Mouse (Mus musculus): ENCODE data around the gene Colq.
A peak's percentile ranks its signal among the peaks of the same experiment; 100 is the strongest.

The Colq gene

DNA sequence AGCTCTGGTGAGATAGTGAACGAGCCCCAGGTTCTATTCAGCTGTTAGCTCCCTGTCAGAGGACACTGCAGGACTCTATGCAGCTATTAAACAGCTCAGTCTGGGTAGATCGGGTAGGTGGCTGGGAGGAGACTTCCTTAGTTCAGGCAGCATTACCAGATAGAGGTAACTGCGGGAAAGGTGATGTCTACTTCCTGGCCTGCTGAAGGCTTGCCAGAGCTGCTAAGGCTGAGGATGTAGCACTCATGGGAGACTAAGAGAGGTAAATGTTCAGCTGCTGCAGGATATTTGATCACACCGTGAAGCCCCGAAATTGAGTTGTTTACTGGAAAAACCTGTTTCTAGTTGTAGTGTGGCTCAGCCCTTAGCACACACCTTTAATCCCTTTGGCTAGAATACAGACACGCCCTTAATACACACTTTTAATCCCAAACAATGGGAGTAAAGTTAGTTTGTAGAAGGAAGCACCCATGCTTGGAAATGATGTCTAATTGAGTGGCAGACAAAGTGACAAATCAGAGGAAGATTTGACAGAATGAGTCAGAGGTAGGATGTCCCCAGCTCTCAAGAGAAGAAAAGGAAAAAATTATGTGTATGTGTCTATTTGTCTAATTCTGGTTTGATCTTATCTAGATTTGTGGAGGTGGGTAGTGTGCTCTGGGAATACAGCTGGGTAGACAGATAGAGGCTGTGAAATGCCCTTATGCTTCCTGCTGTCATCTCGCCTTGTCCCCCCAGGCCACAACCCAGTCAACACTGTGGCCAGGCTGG lies 65.9 kb downstream of the Colq start:
- no peak for DNase-seq (ENCODE audit: low spot score in 2 of 2)

DNA sequence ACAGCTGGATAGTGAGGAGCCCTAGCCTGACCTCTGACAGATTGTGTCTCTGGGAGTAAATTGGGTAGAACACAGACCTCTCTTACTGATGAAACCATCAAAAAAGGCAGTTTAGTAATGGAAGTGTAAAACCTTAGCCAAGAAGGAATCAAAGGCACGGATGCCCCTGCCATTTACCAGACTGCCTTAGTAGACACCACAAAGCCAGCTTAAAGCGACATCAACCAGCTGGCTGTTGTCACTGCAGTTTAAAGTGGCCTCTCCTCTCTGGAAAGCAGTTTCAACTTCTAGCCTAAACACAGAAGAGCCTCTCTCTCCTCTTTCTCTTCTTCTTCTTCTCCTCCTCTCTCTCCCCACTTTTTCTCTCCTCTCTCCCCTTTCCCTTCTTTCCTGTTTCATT lies 69.8 kb downstream of the Colq start:
- DNase-seq (ENCODE audit: low spot score in 2 of 2), result no peak

DNA sequence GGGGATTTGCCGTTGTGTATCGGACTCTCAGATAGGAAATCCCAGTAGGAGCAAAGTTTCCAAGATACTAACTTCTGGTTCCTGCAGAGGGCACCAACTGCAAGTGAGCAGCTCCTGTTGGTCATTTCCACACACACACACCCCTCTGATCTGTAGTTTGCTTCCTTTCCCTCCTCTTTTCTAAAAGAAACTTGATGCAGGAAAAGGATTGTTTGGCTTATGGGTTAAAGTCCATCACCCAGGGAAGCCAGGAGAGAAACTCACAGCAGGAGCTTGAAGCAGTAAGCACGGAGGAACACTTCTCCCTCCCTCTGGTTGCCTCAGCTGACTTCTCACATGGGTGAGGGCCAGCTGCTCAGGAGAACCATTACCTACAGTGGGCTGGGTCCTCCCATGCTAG lies 72.0 kb downstream of the Colq start:
- DNase-seq (ENCODE audit: low spot score in 2 of 2), result no peak

DNA sequence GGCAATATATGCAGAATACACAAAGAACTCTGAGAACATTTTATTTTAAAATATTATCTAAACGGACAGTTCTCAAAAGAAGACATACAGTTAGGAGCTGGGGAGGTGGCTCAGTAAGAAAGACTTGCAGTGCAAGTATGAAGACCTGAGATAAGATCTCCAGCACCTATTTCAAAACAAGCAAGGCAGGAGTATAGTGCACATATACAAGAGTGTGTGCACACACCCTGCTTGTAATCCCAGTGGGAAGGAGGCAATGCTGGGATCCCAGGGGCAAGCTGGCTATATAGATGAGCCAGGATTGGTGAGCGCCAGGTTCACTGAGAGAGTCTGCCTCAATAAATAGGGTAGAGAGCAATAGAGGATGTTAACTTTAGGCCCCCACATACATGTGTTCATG lies 75.2 kb downstream of the Colq start:
- no peak for DNase-seq (ENCODE audit: low spot score in 2 of 2)

DNA sequence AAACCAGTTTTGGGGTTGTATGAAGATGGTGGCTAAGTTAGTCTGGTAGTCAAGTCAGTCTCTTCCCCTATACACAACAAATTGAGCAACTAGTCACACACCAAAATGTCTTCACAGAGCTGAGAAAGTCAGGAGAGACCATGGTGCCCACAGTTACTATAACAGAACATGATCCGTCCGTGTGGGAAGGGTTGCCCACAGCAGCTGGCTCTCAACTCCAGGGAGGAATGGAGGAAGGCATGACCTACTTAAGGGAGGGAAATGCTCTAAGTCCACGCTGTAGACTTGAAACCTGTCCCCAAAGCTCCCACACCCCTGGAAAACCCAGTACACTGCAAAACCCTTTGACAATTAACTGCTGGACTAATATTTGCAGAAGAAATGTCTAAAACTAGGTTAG lies 80.8 kb downstream of the Colq start:
- DNase-seq (ENCODE audit: low spot score in 2 of 2), result no peak

DNA sequence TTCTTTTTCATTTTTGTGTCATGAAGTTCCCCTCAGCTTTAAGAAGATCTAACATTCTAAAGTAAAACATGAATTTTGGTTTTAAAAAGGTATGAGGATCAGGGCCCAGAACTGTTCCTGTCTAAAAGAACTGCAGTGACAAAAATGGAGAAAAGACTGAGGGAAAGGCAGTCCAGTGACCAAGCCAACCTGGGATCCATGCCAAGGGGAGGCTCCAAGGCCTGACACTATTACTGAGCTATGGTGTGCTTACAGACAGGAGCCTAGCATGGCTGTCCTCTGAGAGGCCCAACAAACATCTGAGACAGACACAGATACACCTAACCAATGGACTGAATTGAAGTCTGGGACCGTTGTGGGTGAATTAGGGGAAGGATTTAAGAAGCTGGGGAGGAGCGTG lies 81.2 kb downstream of the Colq start:
- no peak for DNase-seq (ENCODE audit: low spot score in 2 of 2)

DNA sequence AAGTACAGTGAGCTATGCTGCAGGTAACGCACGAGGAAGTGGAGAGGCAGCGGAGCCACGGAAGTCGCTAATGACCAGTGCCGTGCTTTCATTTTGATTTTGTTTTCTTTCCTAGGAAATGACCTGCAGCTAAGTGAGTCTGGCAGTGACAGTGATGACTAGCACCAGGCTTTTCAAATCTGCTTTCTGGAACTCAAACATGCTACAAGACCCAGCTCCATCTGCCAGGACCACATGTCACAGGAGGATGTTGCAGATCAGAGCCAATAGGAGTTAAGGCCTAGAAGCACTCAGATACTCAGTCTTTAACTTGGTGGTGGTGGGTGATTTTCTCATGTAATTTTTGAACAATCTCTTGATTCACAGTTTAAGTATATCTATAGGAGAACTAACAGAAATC lies 84.7 kb downstream of the Colq start:
- DNase-seq (ENCODE audit: low spot score in 2 of 2), result no peak

DNA sequence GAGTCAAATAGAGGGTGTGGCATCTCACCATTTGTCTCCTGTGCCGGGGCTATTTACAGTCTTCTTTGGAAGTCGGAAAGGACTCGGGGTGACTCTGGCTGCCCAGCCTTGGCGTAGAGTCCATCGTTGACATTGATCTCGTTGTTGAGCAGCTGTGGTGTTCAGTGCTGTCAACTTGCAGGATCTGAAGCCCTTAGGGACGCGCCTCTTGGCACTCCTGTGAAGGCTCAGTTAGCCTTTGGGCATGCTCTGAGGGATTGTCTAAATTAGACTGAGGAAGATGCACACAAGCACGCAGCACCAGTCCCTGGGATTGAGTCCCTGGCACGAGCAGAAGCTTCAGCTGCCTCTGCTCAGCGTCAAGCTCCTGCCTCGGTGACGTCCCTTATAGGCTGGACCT lies 87.7 kb downstream of the Colq start:
- DNase-seq (ENCODE audit: low spot score in 2 of 2), result no peak

DNA sequence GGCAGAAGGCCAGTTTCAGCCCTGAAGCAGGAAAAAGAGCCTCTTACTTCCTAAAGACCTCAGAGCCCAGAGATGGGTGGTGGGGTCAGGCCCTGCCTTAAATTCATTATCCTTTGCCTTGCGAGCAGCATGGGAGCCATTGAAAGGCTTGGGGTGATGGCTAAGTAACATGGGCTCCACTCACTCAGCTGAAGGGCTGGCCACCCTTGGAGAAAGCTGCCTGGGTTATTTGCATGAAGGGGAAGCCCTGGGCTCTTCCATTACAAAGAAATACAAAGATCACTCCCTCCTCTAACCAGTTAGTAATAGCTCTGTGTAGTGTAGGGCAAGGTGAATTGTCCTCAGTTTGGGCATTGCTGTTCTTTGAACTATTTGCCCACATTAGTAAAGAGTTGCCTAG lies 91.6 kb downstream of the Colq start:
- DNase-seq (ENCODE audit: low spot score in 2 of 2), result no peak

DNA sequence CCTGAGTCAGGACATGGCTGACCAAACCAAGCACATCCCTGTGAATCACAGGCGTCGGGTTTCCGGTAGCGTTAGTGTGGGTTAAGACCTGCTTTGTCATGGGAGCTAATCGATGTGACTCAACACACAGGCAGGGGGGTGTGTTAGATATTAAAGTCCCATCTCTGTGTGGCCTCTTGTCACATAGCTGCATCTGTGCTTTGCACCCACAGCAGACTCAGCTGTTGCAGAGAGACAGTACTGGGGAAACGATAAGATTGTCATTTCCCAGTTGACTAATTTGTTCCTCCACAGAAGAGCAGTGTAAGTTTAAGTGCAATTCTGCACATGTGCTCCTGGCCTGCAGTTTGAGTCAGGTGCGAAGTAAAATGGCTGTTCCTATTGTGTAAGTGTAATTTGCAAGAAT lies 94.9 kb downstream of the Colq start:
- no peak for DNase-seq (ENCODE audit: low spot score in 2 of 2)

DNA sequence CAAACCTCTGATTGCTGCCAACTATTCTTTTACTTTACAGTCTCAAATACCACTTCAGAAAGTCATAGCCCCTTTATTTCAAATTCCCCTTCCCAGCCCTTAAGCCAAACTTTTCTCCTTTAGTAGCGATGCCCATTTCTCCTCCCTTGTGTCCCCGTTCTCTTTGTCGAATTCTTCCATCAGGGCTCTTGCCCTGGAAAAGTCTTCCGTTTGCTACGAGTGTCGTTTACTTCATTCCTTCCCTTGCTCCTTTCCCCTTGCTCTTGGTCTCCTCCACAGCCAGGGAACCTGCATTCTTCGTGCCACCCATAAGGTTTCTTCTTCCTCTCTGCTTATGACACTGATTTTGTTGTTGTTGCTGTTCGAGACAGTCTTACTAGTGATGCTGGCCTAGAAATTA lies 95.6 kb downstream of the Colq start:
- no peak for DNase-seq (ENCODE audit: low spot score in 2 of 2)

DNA sequence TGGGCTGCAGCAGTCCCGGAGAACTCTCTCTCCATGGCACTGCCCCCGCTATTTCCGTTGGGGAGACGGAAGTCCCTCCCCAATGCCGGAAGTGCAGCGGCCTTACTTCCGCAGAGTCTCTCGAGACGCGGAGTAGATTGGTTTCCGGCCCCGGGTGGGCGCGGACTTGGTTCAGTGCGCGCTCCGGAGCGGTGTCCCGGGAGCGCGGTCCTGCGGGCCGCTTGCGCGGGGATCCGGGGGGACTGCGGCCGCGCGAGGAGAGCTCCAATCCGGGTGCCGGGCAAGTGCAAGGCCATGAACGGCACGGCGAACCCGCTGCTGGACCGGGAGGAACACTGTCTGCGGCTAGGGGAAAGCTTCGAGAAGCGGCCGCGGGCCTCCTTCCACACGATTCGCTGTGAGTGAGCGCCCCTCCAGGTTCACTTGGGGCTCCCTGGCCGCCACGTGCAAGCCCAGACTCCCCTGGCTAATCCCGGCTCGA lies 96.1 kb downstream of the Colq start, which contains the start of gene Mettl6:
Gene Mettl6 (minus strand): TSS at position 66 of the 481 bp plus-strand sequence.
- DNase-seq (ENCODE audit: low spot score in 2 of 2), result peak; percentile 71 to 89

DNA sequence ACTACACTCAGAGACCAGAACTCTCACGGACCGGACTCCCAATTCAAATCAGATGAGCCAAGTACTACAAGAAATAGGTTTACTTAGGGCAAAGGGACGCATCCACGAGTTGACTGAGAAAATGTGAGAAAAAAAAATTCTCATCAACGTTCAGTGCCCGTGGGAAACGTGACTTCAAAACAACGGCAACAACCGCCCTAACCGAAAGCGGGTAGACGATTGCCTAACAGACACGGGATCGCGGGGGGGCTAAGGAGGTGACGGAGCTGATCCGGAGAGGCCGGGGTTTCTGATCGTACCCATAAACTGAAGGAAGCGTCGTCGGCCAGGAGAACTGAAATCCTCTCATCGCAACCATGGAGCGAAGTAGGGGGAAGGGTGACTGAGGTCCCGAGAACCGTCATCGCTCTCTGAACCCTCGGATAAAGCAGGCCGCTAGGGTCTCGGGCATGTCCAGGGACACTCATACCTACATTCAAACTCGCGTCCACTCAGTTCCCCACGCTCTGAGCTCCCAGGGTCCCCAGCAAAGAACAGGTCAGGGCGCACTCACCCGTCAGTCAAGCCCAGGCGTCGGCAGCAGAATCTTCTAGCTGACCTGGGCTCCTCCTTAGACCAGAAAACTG lies 96.7 kb downstream of the Colq start, which contains the start of gene Eaf1:
Gene Eaf1 (plus strand): TSS at position 51 of the 626 bp plus-strand sequence.
- no peak for DNase-seq (ENCODE audit: low spot score in 2 of 2)

DNA sequence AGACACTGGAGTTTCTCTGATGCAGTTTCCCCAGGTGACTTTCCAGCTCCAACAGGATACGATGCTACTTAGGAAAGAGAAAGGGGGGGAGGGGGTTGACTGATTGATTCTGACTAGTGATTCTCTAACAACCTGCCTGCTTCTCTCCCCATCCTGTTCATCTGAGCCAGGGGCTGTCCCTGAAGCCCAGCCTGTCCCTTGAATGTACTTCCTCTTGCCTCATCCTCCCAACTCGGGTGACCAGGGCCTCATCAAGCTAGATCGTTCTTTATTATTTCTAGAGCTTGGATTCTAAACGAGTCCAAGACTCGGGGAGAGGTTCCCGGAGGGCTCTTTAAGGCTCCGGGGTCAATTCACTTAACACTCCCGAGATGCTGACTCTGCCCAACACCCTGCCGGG lies 97.2 kb downstream of the Colq start:
- DNase-seq (ENCODE audit: low spot score in 2 of 2), result no peak

DNA sequence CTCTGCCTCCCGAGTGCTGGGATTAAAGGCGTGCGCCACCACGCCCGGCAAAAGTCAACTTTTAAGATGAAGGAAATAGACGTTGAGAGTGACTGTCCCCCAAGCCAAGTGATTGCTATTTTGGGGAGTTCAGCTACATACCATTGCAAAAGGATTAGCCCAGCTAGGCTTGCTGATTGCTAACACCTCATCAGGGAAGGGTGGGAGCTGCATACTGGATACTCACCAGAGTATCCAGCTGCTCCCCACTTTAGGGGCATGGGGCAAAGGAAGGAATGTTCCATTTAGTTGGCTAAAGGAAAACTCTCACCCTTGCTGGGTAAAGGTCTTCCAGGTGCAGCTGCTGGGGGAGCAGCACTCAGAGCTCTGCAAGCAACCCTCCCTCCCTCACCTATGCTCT lies 103.1 kb downstream of the Colq start:
- DNase-seq (ENCODE audit: low spot score in 2 of 2), result no peak

DNA sequence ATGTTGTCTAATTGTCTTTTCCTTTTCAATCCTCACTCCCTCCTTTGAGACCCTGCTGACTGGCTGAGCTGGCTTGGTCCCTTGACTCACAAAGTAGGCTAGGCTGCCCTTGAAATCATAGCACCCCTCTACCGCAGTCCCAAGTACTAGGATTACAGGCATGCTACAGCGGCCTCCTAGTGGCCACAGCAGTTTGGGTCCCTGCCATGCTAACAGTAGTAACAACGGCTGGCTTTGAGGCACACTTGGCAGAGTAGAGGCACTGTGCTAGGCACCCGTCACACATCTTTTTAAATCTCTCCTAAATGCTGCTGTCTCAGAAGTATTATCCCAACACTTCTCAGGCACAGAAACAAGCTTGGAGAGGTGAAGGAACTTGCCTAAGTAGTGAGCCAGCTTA lies 104.7 kb downstream of the Colq start:
- DNase-seq (ENCODE audit: low spot score in 2 of 2), result no peak

DNA sequence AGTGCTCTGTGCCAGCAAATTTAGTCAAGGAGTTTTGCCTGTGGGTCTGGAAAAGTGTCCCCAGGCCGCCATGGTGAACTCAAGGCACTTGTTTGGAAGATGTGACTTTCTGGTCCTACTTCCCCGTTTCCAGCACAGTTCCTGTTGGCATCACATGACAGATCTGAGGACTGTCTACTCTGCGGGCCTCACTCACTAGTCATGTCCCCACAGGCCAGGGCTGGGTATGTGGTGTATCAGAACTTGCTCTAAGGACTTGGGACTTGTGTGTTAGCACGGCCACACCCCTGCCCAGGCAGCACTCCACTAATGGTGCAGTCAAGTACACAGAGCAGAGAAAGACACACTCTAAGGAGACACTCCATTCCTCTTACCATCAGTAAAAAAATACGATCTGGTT lies 108.7 kb downstream of the Colq start:
- DNase-seq (ENCODE audit: low spot score in 2 of 2), result no peak

DNA sequence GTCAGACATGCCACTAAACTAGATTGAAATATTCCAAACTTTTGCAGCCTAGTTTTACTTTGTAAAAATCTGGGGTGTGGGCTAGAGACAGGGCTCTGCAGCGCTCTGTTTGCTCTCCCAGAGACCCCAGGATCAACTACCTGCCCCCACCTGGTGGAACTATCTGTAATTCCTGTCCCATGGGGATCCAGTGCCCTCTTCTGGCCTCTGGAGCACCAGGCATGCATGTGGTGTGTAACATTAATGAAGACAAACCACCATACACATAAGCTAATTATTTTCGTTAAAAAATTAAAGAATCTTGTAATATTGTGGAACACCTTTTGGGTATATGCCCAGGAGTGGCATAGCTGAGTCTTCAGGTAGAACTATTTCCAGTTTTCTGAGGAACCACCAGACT lies 117.8 kb downstream of the Colq start:
- no peak for DNase-seq (ENCODE audit: low spot score in 2 of 2)

Measured in left cerebral cortex, adult 9 months (tissue).